Mouse (Mus musculus) forelimb bud, embryonic 11.5 days (tissue): Measurements from ENCODE around the gene Pak7.

Source experiments
- DNase-seq: peaks from one replicate; pipeline ENCODE4 v3.0.0-alpha.2; 2012; ENCODE audit warnings: low read depth, low spot score

Gene Pak7

GRCm38 (mm10) chr2:136175030-136175429 is 212.7 kb downstream of the Pak7 start:
- no peak for DNase-seq

- DNase-seq: no peak
These were observed 237.0 kb downstream of the Pak7 start for GRCm38 (mm10) chr2:136150752-136151151.

GRCm38 (mm10) chr2:136149530-136149929 is 238.2 kb downstream of the Pak7 start:
- DNase-seq: peak; percentile 32

GRCm38 (mm10) chr2:136148999-136149398 is 238.8 kb downstream of the Pak7 start:
- peak; percentile 86 for DNase-seq

DNA sequence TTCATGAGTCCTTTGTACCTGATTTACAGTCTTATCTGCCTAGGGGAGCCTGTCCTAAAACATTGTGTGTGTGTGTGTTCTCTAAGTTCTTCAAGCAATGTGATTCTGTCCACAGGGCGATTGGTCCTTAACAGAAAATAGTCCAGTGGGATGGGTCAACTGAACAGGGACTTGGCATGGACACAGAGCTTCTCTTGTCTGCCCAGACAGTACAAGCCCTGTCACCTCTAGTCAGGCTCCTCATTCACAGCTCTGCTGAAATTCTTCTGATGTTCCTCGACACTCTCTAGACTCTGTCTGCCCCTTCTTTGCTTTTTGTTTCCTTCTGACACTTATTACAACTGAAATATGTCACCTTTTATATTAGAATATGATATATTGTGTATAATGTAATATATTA is 247.0 kb downstream of the Pak7 start:
- DNase-seq: no peak

DNA sequence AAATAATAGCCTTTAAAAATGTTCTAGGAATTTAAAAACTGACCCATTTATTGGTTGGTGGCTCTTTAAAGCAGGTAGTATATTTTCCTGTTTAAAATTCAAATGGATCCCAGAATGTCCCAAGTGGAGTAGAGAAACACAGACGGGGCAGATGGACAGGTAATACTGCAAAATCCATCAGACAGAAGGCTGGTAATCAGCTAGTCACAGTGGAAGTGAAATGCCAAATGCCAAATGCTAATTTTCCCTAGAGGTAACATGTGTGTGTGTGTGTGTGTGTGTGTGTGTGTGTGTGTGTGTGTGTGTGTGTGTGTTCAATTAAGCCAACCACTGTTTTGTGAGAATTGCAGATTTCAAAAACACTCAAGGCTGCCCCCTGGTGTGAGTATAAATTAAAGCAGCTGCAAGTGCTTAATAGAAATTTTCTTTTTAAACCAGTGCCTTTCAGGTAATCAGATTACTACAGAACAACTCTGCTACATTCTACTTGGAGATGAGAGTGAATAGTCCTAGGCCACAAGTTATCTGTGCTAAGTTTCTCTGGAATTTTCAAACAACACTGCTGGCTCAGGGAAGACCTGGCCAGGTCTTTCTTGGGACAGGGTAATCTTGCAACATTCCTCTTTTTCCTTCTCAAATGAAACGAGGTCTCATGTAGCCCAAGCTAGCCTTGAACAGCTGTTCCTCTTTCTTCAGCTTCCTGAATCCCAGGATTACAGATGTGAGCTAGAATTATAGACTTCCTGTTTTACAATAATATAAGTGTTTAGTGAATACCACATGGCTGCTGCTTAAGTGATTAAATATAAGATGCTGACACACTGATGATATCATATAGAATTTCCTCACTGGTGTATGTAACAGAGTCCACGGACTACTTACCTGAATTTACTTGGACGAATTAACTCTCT is 248.4 kb downstream of the Pak7 start:
- peak; percentile 44 for DNase-seq

DNA sequence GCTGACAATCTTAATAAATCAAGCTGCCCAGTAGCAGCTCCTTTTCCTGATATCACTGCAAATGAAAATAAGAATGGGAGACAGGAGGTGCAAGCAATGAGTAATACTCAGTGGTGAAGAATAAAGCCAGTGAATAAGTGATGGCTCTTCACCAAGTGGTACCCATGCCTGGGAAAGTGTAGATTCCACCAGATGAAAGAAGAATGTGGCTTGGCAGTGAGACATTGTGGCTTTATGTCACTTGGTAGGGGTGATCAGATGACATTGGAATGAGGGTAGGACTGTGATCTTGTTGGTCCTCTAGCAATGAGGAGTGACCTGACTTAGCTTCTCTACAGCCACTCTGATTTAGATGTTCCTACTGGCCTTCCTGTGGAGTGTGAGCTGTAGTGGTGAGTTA is 249.3 kb downstream of the Pak7 start:
- DNase-seq: no peak

- peak; percentile 26 for DNase-seq
These were observed 265.9 kb downstream of the Pak7 start for GRCm38 (mm10) chr2:136121867-136122266.

- DNase-seq: no peak
These were observed 269.8 kb downstream of the Pak7 start for GRCm38 (mm10) chr2:136118006-136118405.

GRCm38 (mm10) chr2:136113374-136113773 is 274.4 kb downstream of the Pak7 start:
- DNase-seq: no peak

DNA sequence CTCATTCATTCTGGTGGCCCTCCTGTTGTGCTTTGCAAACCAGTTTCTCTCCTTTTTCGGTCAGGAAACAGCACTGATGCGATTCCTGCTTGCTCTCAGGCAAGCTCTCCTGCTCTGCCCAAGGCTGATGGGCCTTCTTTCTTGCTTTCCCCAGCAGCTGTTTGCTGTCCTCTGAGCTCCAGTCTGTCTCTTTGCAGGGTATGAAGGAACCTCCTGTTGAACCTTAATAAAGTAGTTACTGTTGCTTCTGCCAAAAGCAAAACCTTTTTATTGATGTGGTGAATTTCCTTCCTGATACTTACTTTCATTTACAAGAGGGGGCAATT is 278.8 kb downstream of the Pak7 start:
- no peak for DNase-seq

- DNase-seq: peak; percentile 42
These were observed 279.4 kb downstream of the Pak7 start for GRCm38 (mm10) chr2:136108124-136109037.

DNA sequence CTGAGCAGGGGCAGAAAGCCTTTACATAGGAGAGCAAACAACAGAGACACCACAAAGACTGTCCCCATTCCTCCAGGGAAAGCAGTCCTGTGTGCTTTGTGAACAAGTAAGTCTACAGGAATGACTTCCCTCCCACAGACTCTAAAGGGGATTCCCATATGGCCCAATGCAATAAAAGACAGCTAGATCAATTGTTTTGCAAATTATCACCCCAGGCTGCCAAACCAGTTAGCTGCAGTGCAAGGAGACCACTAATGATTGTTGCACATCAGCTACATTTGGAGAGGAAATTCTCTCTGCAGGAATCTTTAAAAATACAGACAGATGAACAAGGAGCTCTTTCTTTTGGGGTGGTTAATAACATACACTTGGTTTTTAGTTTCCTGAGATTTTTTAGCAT is 280.2 kb downstream of the Pak7 start:
- DNase-seq: peak; percentile 43

DNA sequence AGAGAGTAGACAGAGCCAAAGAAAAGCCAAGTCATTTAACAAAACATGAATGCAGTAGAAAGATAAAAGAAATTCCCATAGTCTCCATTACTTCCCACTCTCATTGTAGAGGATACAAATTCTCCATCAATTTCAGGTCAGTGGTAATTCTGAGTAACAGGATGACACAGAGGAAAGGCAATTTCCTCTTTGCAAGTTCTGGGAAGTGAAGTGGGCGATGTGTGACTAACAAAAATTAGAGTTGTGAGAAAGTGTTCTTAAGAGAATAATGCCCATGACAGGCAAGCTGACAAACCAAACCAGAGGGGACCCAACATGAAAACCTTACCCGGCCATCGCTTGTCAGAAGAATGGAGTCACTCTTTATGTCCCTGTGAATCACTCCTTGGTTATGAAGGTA is 290.6 kb downstream of the Pak7 start:
- DNase-seq: no peak

DNA sequence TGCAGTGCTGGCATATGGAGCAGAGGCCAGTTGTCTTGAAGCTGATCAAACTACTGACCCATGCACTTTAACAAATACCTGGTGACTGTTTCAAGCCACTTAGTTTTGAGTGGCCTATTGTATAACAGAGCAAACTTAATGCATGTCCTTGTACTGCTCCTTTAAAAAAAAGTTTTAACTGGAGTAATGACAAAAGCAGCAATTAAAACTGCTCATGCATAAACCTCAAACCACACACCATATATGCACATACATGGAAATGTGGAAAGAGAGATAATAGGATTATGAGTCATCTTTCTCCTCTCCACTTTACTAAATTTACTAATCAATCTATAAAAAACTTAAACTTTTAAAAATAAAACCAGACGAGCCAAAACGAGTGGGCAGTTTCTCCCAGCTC is 291.8 kb downstream of the Pak7 start:
- no peak for DNase-seq

- no peak for DNase-seq
These were observed 323.4 kb downstream of the Pak7 start for GRCm38 (mm10) chr2:136064356-136064755.

DNA sequence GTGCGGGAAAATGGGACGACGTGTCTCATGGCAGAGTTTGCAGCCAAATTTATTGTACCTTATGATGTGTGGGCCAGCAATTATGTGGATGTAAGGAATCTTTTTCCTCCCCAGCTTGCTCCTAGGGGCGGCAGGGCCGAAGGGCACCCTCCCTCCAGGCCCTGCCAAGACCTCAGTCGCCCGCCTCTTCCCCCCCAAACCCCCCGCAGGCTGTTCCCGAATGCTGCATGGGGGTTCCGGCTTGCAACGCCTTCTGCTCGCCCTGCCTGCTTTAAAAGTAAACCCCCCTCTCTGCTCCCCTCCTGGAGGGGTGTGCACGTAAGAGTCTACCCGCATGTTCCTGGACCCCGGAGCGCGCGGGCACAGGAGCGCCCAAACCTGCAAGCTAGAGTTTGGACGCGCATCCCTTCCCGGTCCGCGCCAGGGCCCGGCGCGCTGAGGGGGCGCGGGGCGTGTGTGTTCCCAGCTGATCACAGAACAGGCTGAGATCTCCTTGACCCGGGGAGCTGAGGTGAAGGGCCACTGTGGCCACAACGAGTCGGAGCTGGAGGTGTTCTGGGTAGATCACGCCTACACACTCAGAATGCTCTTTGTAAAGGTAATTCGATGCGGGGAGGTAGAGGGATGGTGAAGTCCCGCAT is 328.6 kb downstream of the Pak7 start:
- DNase-seq: peak; percentile 13

DNA sequence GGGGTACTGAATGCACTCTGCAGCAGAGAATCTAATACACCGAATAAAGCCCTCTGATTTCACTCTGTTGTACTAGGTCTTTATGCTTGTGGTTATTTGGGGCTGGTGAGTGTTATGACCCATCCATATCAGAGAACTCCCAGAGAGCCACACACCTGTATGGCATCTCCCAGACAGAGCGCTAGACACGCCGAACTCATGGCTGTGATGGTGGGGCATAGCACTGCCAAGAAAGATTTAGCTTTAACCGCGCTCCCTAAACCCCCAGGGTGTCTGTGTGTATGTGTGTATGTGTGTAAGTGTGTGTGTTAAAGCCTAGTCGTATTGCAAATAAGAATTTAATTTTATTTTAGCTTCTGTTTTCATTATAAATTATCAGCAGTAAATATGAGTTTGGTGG is 329.4 kb downstream of the Pak7 start:
- peak; percentile 13 for DNase-seq

DNA sequence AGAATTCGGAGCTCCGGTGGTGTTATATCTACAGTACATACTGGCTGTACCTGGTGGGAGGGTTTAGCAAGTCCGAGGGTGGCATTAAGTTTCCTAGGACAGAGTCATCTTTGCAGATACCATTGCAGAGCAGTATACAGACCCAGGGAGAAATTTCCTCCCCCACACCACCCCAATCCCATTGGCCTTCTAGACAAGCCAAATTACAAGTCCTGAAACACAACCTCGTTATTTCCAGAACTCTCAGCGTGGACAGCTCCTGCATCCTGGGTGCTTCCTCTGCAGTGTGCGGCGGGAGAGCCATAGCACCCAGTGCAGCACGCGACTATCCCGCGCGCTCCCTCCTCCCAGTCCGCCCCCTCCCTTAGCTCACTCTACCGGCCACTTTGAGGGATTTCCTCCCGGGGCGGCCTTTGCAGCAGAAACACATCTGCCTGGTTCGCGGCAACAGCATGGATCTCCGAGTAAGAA is 329.9 kb downstream of the Pak7 start:
- peak; percentile 17 for DNase-seq

GRCm38 (mm10) chr2:136051688-136052289 is 336.0 kb downstream of the Pak7 start, which contains the start of gene Lamp5:
TSS of gene Lamp5 (plus strand) at chr2:136052239.
- DNase-seq: peak; percentile 13
